Mouse (Mus musculus) G1E (cell line): ENCODE results near the gene Gpx8. TPM values are rescaled to one million over a fixed set of nuclear protein-coding genes. Genes with fewer than 3 reads are reported as not detected.

Source experiments
- ATAC-seq: 2 replicates; pipeline ENCODE4 v1.8.0; 2016; ENCODE audit warnings: mild to moderate bottlenecking; ENCODE audit not compliant: insufficient number of reproducible peaks, poor library complexity, low FRiP score, severe bottlenecking; ENCODE audit errors: extremely low read depth
- DNase-seq: peaks from one replicate; pipeline ENCODE4 v3.0.0; 2012; ENCODE audit warnings: low spot score
- H3K27me3 ChIP-seq: 2 replicates; pipeline ENCODE4 v1.6.1; 2012; ENCODE audit warnings: mild to moderate bottlenecking, low read length, inconsistent platforms; ENCODE audit not compliant: insufficient read depth
- H3K36me3 ChIP-seq: replicated peaks from 2 replicates; pipeline ENCODE3; 2012; ENCODE audit warnings: mild to moderate bottlenecking, inconsistent platforms
- H3K4me1 ChIP-seq: 2 replicates; pipeline ENCODE4 v1.6.1; 2012; ENCODE audit warnings: low read depth, low read length, inconsistent platforms, mixed read lengths; ENCODE audit not compliant: insufficient read depth
- H3K4me3 ChIP-seq: 2 replicates; pipeline ENCODE4 v1.5.1; 2012; ENCODE audit warnings: low read depth, mild to moderate bottlenecking, inconsistent platforms, low read length, moderate library complexity, mixed read lengths
- H3K9me3 ChIP-seq: replicated peaks from 2 replicates; pipeline ENCODE4 v1.6.1; 2012; ENCODE audit warnings: inconsistent platforms
- CTCF ChIP-seq: IDR thresholded peaks from 2 replicates; pipeline ENCODE4 v1.5.1; 2012; ENCODE audit warnings: low read depth, low read length, inconsistent platforms, mixed read lengths
- GATA1 ChIP-seq: IDR thresholded peaks from 2 replicates; pipeline ENCODE4 v1.6.1; 2012; ENCODE audit warnings: borderline replicate concordance, low read length, inconsistent platforms, mixed read lengths
- GATA2 ChIP-seq: IDR thresholded peaks from 2 replicates; pipeline ENCODE4 v1.6.1; 2012; ENCODE audit warnings: low read depth, low read length, inconsistent platforms, borderline replicate concordance
- POLR2AphosphoS5 ChIP-seq: IDR thresholded peaks from 2 replicates; pipeline ENCODE4 v1.6.1; 2012; ENCODE audit warnings: low read depth, low read length, inconsistent platforms; ENCODE audit not compliant: insufficient replicate concordance
- TAL1 ChIP-seq: conservative IDR thresholded peaks from 2 replicates; pipeline ENCODE4 v1.6.1; 2012; ENCODE audit warnings: low read depth, low read length, inconsistent platforms, mixed read lengths
- polyA plus RNA-seq: library from polyadenylated mRNA; stranded (reverse); fragments of >175 nt; gene quantifications from 2 replicates; pipeline ENCODE4 v1.2.3, GENCODE M21; 2012
- total RNA-seq, 2 experiments: library from RNA; stranded (forward) in 1 of 2; stranded (reverse) in 1 of 2; fragments of 200-1000 nt in 1 of 2; fragments of >200 nt in 1 of 2; fragmentation: Nextera tagmentation in 1 of 2; gene quantifications; 2 replicates each; pipeline ENCODE4 v1.2.3; 2014 to 2017

The Gpx8 gene
- total and polyA plus RNA-seq, 3 experiments, result 0.16 TPM; not detected in 2

GRCm38 (mm10) chr13:113079021-113079420 is 32.8 kb upstream of the Gpx8 start:
- ATAC-seq (no peak), DNase-seq (no peak)
- H3K4me3 ChIP-seq, result no peak overlapping the region
- H3K9me3 ChIP-seq, result no peaks in the 10 kb centered on the region
- TF ChIP-seq CTCF (no peak), POLR2AphosphoS5 (no peak), TAL1 (no peak), GATA1 (no peak), GATA2 (no peak)
- H3K36me3 ChIP-seq, result no peaks in the 10 kb centered on the region
- H3K4me1 ChIP-seq, result no peaks in the 10 kb centered on the region
- peaks cover 13% of the 10 kb centered on the region for H3K27me3 ChIP-seq

GRCm38 (mm10) chr13:113064542-113064941 is 18.3 kb upstream of the Gpx8 start:
- TF ChIP-seq GATA2 (no peak), TAL1 (no peak), GATA1 (no peak), POLR2AphosphoS5 (no peak), CTCF (no peak)
- no peak for ATAC-seq
- H3K4me1 ChIP-seq, result no peaks in the 10 kb centered on the region

GRCm38 (mm10) chr13:113061746-113062145 is 15.5 kb upstream of the Gpx8 start:
- no peak for TF ChIP-seq CTCF
- no peak for TF ChIP-seq POLR2AphosphoS5
- TF ChIP-seq GATA1, result no peak
- TF ChIP-seq TAL1, result no peak
- TF ChIP-seq GATA2, result no peak
- ATAC-seq, result no peak

More at GRCm38 (mm10) chr13:113064542-113064941, 18.3 kb upstream of the Gpx8 start:
- Histone ChIP-seq H3K27me3 (peaks cover 7% of the 10 kb centered on the region; the same call in 1 of the 2 replicates), H3K4me3 (no peak overlapping the region), H3K9me3 (no peaks in the 10 kb centered on the region), H3K36me3 (no peaks in the 10 kb centered on the region)
- DNase-seq, result no peak

GRCm38 (mm10) chr13:113055826-113056225 is 9.6 kb upstream of the Gpx8 start:
- Histone ChIP-seq H3K4me1 (no peaks in the 10 kb centered on the region), H3K27me3 (peaks cover 13% of the 10 kb centered on the region), H3K4me3 (no peak overlapping the region), H3K9me3 (peaks cover 4% of the 10 kb centered on the region), H3K36me3 (no peaks in the 10 kb centered on the region)
- TF ChIP-seq GATA1 (no peak), TAL1 (no peak), GATA2 (no peak), CTCF (no peak), POLR2AphosphoS5 (no peak)
- DNase-seq (no peak), ATAC-seq (no peak)

More at GRCm38 (mm10) chr13:113061746-113062145, 15.5 kb upstream of the Gpx8 start:
- Histone ChIP-seq H3K36me3 (no peaks in the 10 kb centered on the region), H3K27me3 (peaks cover 10% of the 10 kb centered on the region), H3K4me3 (no peak overlapping the region), H3K9me3 (peaks cover 1% of the 10 kb centered on the region), H3K4me1 (no peaks in the 10 kb centered on the region)
- DNase-seq, result no peak

GRCm38 (mm10) chr13:113054230-113054629 is 8.0 kb upstream of the Gpx8 start:
- no peak for DNase-seq
- no peak for TF ChIP-seq TAL1
- TF ChIP-seq GATA1, result no peak
- TF ChIP-seq POLR2AphosphoS5, result no peak
- TF ChIP-seq CTCF, result no peak
- TF ChIP-seq GATA2, result no peak
- no peak overlapping the region for H3K4me3 ChIP-seq
- H3K9me3 ChIP-seq, result peaks cover 4% of the 10 kb centered on the region
- H3K27me3 ChIP-seq, result peaks cover 16% of the 10 kb centered on the region
- H3K36me3 ChIP-seq, result no peaks in the 10 kb centered on the region
- ATAC-seq, result no peak
- no peaks in the 10 kb centered on the region for H3K4me1 ChIP-seq

GRCm38 (mm10) chr13:113047647-113048046 is 1.4 kb upstream of the Gpx8 start:
- no peaks in the 10 kb centered on the region for H3K36me3 ChIP-seq
- DNase-seq, result no peak

More at GRCm38 (mm10) chr13:113047647-113048046, 1.4 kb upstream of the Gpx8 start:
- no peak for ATAC-seq
- Histone ChIP-seq H3K4me3 (no peak overlapping the region), H3K27me3 (peaks cover 32% of the 10 kb centered on the region), H3K4me1 (no peaks in the 10 kb centered on the region), H3K9me3 (no peaks in the 10 kb centered on the region)
- TF ChIP-seq GATA1 (no peak), GATA2 (no peak), CTCF (no peak), TAL1 (no peak), POLR2AphosphoS5 (no peak)
